Mouse (Mus musculus) thymus, adult 2 months (tissue): ENCODE measurements around the gene Rpa3.

ENCODE experiments used
- CTCF ChIP-seq: fragments of 200-500 bp; IDR thresholded peaks from 2 replicates; pipeline ENCODE4 v1.5.1; 2012; ENCODE audit warnings: mild to moderate bottlenecking, control low read depth, low read length, moderate library complexity, borderline replicate concordance; ENCODE audit not compliant: control insufficient read depth, poor library complexity, insufficient read depth; ENCODE audit errors: extremely low read depth
- POLR2A ChIP-seq: fragments of 200-500 bp; IDR thresholded peaks from 2 replicates; pipeline ENCODE4 v1.6.1; 2012; ENCODE audit warnings: mild to moderate bottlenecking, low read length, control low read depth, moderate library complexity; ENCODE audit not compliant: control insufficient read depth, poor library complexity, insufficient read depth; ENCODE audit errors: extremely low read depth

- TF ChIP-seq CTCF = no peak
- TF ChIP-seq POLR2A = no peak
These were observed 12.1 kb upstream of the Rpa3 start for GRCm38 (mm10) chr6:8271047-8271446.
